Mouse (Mus musculus) limb, embryonic 11.5 days (tissue): Measurements from ENCODE around the gene Retreg3. TPM values are rescaled to one million over a fixed set of nuclear protein-coding genes. Genes with fewer than 3 reads are reported as not detected.
"Not testable (repeated sequence)": the region's sequence is repeated elsewhere in the genome, so short reads cannot be mapped to it uniquely, and the experiment has no call there.

Experiments
- ATAC-seq: fragments of 200-750 bp; cut with Nextera tagmentation; 2 replicates; pipeline ENCODE4 v1.8.0; 2017; ENCODE audit warnings: low read depth; ENCODE audit not compliant: insufficient number of reproducible peaks, low FRiP score, low TSS enrichment
- DNase-seq: peaks from one replicate; pipeline ENCODE4 v3.0.0-alpha.2; 2015; ENCODE audit warnings: low spot score
- H3K27ac ChIP-seq: fragments of 300-500 bp; sonication (generic); replicated peaks from 2 replicates; pipeline ENCODE4 v1.5.1; 2014; ENCODE audit warnings: low read depth, mild to moderate bottlenecking, low read length
- H3K27me3 ChIP-seq: fragments of 300-500 bp; sonication (generic); 2 replicates; pipeline ENCODE4 v1.6.1; 2014; ENCODE audit warnings: mild to moderate bottlenecking, low read length, mixed read lengths; ENCODE audit not compliant: control insufficient read depth, insufficient read depth
- H3K36me3 ChIP-seq: fragments of 300-500 bp; sonication (generic); 2 replicates; pipeline ENCODE4 v1.6.1; 2014; ENCODE audit warnings: mild to moderate bottlenecking, low read length, moderate library complexity, mixed read lengths; ENCODE audit not compliant: control insufficient read depth, insufficient read depth
- H3K4me1 ChIP-seq: fragments of 300-500 bp; sonication (generic); 2 replicates; pipeline ENCODE4 v1.6.1; 2014; ENCODE audit warnings: low read length, mixed read lengths; ENCODE audit not compliant: control insufficient read depth, insufficient read depth
- H3K4me2 ChIP-seq: fragments of 300-500 bp; sonication (generic); 2 replicates; pipeline ENCODE4 v1.6.1; 2014; ENCODE audit warnings: low read depth, mild to moderate bottlenecking, moderate library complexity; ENCODE audit not compliant: severe bottlenecking
- H3K4me3 ChIP-seq: fragments of 300-500 bp; sonication (generic); 2 replicates; pipeline ENCODE4 v1.5.1; 2014; ENCODE audit warnings: low read depth, low read length
- H3K9ac ChIP-seq: fragments of 300-500 bp; sonication (generic); 2 replicates; pipeline ENCODE4 v1.6.1; 2014; ENCODE audit warnings: mild to moderate bottlenecking, low read length
- H3K9me3 ChIP-seq: fragments of 300-500 bp; sonication (generic); 2 replicates; pipeline ENCODE4 v1.6.1; 2016; ENCODE audit warnings: low read length; ENCODE audit not compliant: control insufficient read depth
- WGBS: fragments of 180-500 bp; shearing (Covaris S2); extraction: QIAGEN DNeasy Blood & Tissue Kit; methylation state at CpG from one replicate; pipeline ENCODE4 v1.1.7; 2014; 5-methylcytosine and 5-hydroxymethylcytosine counted together
- polyA plus RNA-seq: library from polyadenylated mRNA; unstranded; fragments of >200 nt; fragmentation: Nextera tagmentation; extraction: Ambion mirVana; gene quantifications from 2 replicates; pipeline ENCODE4 v1.2.1, GENCODE M21; 2014

The Retreg3 gene
- polyA plus RNA-seq, 1 experiment from 2014 or later = 10.3 TPM

DNA sequence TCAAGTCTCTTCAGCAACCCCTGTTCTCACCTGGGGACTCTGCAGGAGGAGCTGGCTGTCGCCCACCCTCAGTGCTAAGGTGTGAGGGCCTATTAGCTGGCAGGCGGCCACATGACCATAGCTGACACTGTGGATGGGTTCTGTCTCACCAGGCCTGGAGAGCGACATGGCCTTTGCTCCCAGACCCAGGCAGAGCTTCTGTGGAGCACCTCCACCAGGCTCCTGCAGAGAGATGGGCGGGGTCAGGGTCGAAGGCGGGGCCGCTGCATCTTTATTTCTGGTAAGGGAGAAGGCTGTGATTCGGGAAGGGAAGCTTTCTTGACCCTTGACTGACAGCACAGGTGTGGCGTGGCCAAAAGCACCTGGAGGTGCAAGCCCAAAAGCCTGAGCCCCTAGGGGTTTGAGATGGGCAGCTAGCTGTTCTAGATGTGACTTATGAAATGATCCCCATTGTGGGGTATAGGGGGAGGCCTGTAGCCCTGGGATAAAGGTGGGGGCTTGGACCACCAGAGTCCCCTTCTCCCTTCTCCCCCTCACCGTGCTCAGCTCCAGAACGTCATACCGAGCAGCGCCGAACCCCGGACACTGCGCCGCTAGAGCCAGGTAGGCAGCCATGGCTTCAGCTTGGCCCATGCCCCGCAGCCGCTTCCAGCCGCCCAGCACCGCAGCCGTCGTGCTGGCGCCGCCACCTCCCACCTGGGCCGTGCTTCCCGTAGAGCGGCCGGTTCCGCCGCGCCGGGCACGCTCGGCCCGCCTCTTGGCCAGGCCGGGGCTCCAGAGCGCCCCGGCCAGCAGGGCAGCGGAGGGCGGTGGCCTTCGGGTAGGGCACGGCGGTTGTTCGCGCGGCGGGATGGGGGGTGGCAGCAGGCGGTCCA, 44.0 kb upstream of the Retreg3 start:
- Histone ChIP-seq H3K4me3 (peak overlapping the region; percentile 32), H3K36me3 (no peaks in the 10 kb centered on the region; the same call in 1 of the 2 replicates), H3K27ac (no peak overlapping the region), H3K4me2 (peak overlapping the region; percentile 75), H3K4me1 (peaks cover 16% of the 10 kb centered on the region), H3K27me3 (peaks cover 67% of the 10 kb centered on the region), H3K9ac (peak overlapping the region; percentile 30; the same call in 1 of the 2 replicates), H3K9me3 (no peaks in the 10 kb centered on the region)
- peak; percentile 41 for DNase-seq
- ATAC-seq = no peak
- WGBS = 5% methylated on average over 49 of the region's 49 CpGs

- peaks cover 57% of the 10 kb centered on the region for H3K27me3 ChIP-seq
- H3K36me3 ChIP-seq = no peaks in the 10 kb centered on the region
- H3K9me3 ChIP-seq = no peaks in the 10 kb centered on the region
- no peak overlapping the region for H3K9ac ChIP-seq
- WGBS = 55% methylated on average over 5 of the region's 5 CpGs
- no peak overlapping the region for H3K4me3 ChIP-seq
- ATAC-seq = no peak
- DNase-seq = no peak
- 0 out of 2 replicates have a peak overlapping the region, but pooled peaks have one; percentile 7 for H3K4me2 ChIP-seq
- H3K4me1 ChIP-seq = peaks cover 16% of the 10 kb centered on the region
- H3K27ac ChIP-seq = no peak overlapping the region
Measured at GRCm38 (mm10) chr11:101162772-101163171, 43.1 kb upstream of the Retreg3 start.

DNA sequence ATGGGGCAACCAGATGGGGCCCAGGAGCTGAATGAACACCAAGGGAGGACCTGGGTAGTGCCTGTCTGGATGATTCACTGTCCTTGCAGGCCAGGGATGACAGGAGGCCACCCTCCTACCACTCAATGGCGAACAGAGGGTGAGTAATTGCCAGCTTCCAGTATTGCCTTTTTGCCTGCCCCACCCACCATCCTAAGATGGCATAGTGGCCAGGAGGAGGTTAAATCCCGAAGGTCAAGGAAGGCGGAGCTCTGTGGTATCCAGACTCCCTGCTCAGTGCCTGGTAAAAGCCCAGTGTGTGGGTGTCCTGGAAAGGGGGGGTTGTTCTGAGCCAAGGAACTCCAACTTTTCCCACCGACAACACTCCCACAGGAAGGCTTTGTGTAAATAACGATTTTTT, 42.6 kb upstream of the Retreg3 start:
- Histone ChIP-seq H3K4me2 (no peak overlapping the region), H3K27me3 (peaks cover 52% of the 10 kb centered on the region), H3K9me3 (no peaks in the 10 kb centered on the region), H3K27ac (no peak overlapping the region), H3K4me3 (no peak overlapping the region), H3K36me3 (no peaks in the 10 kb centered on the region), H3K9ac (no peak overlapping the region), H3K4me1 (peaks cover 16% of the 10 kb centered on the region)
- DNase-seq (no peak), ATAC-seq (no peak)
- WGBS = 58% methylated on average over 5 of the region's 5 CpGs

DNA sequence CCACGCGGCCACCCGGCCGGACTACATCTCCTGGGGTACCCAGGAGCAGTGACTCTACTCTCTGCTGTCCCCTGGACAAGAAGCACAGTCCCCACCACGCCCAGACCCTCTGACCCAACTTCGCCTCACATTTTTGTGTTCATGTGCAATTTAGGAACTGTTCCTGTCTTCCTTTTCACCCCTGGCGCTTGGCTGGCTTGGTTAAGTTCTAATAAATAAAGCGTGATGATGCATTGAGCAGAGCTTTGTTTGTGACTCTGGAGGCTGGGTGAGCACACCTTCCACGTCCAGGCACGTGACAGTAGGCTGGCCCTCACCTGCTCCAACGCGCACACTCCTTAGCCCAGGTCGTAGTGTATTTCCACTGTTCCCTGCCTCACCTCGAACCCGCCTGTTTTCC, 41.9 kb upstream of the Retreg3 start:
- Histone ChIP-seq H3K27me3 (peaks cover 50% of the 10 kb centered on the region), H3K36me3 (no peaks in the 10 kb centered on the region), H3K4me1 (peaks cover 16% of the 10 kb centered on the region), H3K4me2 (no peak overlapping the region), H3K9me3 (no peaks in the 10 kb centered on the region), H3K27ac (no peak overlapping the region), H3K4me3 (no peak overlapping the region), H3K9ac (no peak overlapping the region)
- DNase-seq (no peak), ATAC-seq (no peak)
- WGBS = 83% methylated on average over 15 of the region's 15 CpGs

GRCm38 (mm10) chr11:101160981-101161505, 41.4 kb upstream of the Retreg3 start:
- peaks cover 19% of the 10 kb centered on the region for H3K4me1 ChIP-seq
- not testable (repeated sequence) for H3K27ac ChIP-seq, H3K4me3 ChIP-seq, H3K36me3 ChIP-seq, ATAC-seq, DNase-seq, H3K9me3 ChIP-seq, H3K4me2 ChIP-seq, H3K9ac ChIP-seq
- WGBS = 76% methylated on average over 5 of the region's 8 CpGs
- peaks cover 45% of the 10 kb centered on the region for H3K27me3 ChIP-seq

GRCm38 (mm10) chr11:101160151-101160550, 40.5 kb upstream of the Retreg3 start:
- not testable (repeated sequence) for H3K9me3 ChIP-seq, H3K4me3 ChIP-seq, DNase-seq, H3K4me2 ChIP-seq, H3K27ac ChIP-seq, H3K9ac ChIP-seq, ATAC-seq, H3K36me3 ChIP-seq
- peaks cover 21% of the 10 kb centered on the region for H3K4me1 ChIP-seq
- 74% methylated on average over 8 of the region's 10 CpGs for WGBS
- peaks cover 37% of the 10 kb centered on the region for H3K27me3 ChIP-seq

DNA sequence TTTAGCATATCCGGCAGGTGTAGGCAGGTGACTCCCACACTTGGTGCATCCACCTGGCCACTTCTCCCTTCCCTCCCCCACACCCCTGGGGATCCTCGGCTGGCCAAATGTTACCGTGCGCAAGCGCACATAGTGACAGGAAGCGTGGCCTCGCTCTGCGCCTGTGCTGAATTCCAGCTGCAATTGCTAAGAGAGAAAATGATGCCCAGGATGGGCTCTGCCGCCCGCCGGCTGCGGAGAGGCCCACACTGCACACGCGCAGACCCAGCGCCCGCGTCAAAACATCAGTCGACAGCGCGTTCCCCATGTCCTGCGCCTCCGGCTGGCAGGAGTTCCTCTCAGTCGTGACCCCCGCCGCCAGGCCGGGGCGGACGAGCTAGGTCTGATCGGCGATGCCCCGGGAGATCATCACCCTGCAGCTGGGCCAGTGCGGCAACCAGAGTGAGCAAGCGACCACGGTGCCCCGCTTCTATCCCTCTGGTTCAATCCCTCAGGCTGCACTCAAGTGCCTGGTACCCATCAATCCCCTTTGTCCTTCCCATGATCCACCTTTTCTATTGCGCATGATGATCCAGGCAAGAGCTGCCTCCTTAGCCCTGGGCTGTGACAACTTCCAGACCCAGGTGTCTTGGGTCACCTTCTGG, 36.2 kb upstream of the Retreg3 start, which contains the start of gene Tubg2:
Gene Tubg2 (plus strand): TSS at position 180 of the 644 bp plus-strand sequence.
- 1% methylated on average over 36 of the region's 36 CpGs for WGBS
- peak; percentile 73 for DNase-seq

GRCm38 (mm10) chr11:101155151-101155550, 35.5 kb upstream of the Retreg3 start:
- Histone ChIP-seq H3K9ac (no peak overlapping the region), H3K4me1 (peaks cover 8% of the 10 kb centered on the region; the same call in 1 of the 2 replicates), H3K27ac (no peak overlapping the region), H3K4me2 (no peak overlapping the region; the same call in 1 of the 2 replicates), H3K27me3 (no peaks in the 10 kb centered on the region), H3K4me3 (no peak overlapping the region), H3K36me3 (no peaks in the 10 kb centered on the region), H3K9me3 (no peaks in the 10 kb centered on the region)
- 65% methylated on average over 6 of the region's 6 CpGs for WGBS
- no peak for ATAC-seq
- no peak for DNase-seq

More for the DNA sequence above, 36.2 kb upstream of the Retreg3 start, which contains the start of gene Tubg2:
- peak within 1 kb of the TSS; percentile 41 for H3K4me3 ChIP-seq
- ATAC-seq = 0 out of 2 replicates have a peak, but pooled peaks have one; percentile 63
- H3K9me3 ChIP-seq = no peaks in the 10 kb centered on the region
- peak within 1 kb of the TSS; percentile 62 for H3K9ac ChIP-seq
- H3K27me3 ChIP-seq = no peaks in the 10 kb centered on the region
- no peak within 1 kb of the TSS for H3K27ac ChIP-seq
- peak within 1 kb of the TSS; percentile 80 for H3K4me2 ChIP-seq
- H3K4me1 ChIP-seq = peaks cover 8% of the 10 kb centered on the region; the same call in 1 of the 2 replicates
- no peaks in the 10 kb centered on the region for H3K36me3 ChIP-seq
